Mouse (Mus musculus) kidney, embryonic 14.5 days (tissue): ENCODE results near the gene Lrsam1. TPM values are rescaled to one million over a fixed set of nuclear protein-coding genes. Genes with fewer than 3 reads are reported as not detected.

Source experiments
- ATAC-seq: fragments of 200-750 bp; cut with Nextera tagmentation; 2 replicates; pipeline ENCODE4 v1.8.0; 2017; ENCODE audit warnings: moderate number of reproducible peaks, mild to moderate bottlenecking, moderate TSS enrichment, moderate library complexity; ENCODE audit not compliant: low FRiP score, low TSS enrichment
- H3K27ac ChIP-seq: fragments of 300-500 bp; sonication (generic); 2 replicates; pipeline ENCODE4 v1.5.1; 2014; ENCODE audit warnings: low read depth, mild to moderate bottlenecking, low read length, moderate library complexity, mixed read lengths
- H3K27me3 ChIP-seq: fragments of 300-500 bp; sonication (generic); 2 replicates; pipeline ENCODE4 v1.6.1; 2014; ENCODE audit warnings: mild to moderate bottlenecking, low read length; ENCODE audit not compliant: control insufficient read depth, insufficient read depth
- H3K36me3 ChIP-seq: fragments of 300-500 bp; sonication (generic); 2 replicates; pipeline ENCODE4 v1.6.1; 2014; ENCODE audit warnings: low read length, mixed read lengths; ENCODE audit not compliant: control insufficient read depth, insufficient read depth
- H3K4me1 ChIP-seq: fragments of 300-500 bp; sonication (generic); 2 replicates; pipeline ENCODE4 v1.6.1; 2014; ENCODE audit warnings: low read length, mixed read lengths; ENCODE audit not compliant: control insufficient read depth, insufficient read depth
- H3K4me2 ChIP-seq: fragments of 300-500 bp; sonication (generic); replicated peaks from 2 replicates; pipeline ENCODE4 v1.6.1; 2014; ENCODE audit warnings: low read depth, mild to moderate bottlenecking, low read length
- H3K4me3 ChIP-seq: fragments of 300-500 bp; sonication (generic); 2 replicates; pipeline ENCODE4 v1.5.1; 2014; ENCODE audit warnings: mild to moderate bottlenecking, low read length
- H3K9ac ChIP-seq: fragments of 300-500 bp; sonication (generic); 2 replicates; pipeline ENCODE4 v1.6.1; 2014; ENCODE audit warnings: low read depth, mild to moderate bottlenecking, low read length, moderate library complexity
- H3K9me3 ChIP-seq: fragments of 300-500 bp; sonication (generic); 2 replicates; pipeline ENCODE4 v1.6.1; 2016; ENCODE audit warnings: low read length; ENCODE audit not compliant: control insufficient read depth
- WGBS: fragments of 180-500 bp; shearing (Covaris S2); extraction: QIAGEN DNeasy Blood & Tissue Kit; methylation state at CpG from one replicate; pipeline ENCODE4 v1.1.7; 2014; 5-methylcytosine and 5-hydroxymethylcytosine counted together
- polyA plus RNA-seq: library from polyadenylated mRNA; unstranded; fragments of >200 nt; fragmentation: Nextera tagmentation; extraction: Ambion mirVana; gene quantifications from 2 replicates; pipeline ENCODE4 v1.2.1, GENCODE M21; 2014

Lrsam1 gene
- polyA plus RNA-seq, 1 experiment from 2014 or later = 8.8 TPM

GRCm38 (mm10) chr2:32989376-32989775, 28.0 kb upstream of the Lrsam1 start:
- no peak for ATAC-seq
- no peaks in the 10 kb centered on the region for H3K9me3 ChIP-seq
- WGBS = 72% methylated on average over 3 of the region's 3 CpGs
- H3K9ac ChIP-seq = no peak overlapping the region
- no peaks in the 10 kb centered on the region for H3K27me3 ChIP-seq
- 0 out of 2 replicates have a peak, but pooled peaks cover 2% of the 10 kb centered on the region for H3K4me1 ChIP-seq
- no peak overlapping the region for H3K27ac ChIP-seq
- no peak overlapping the region for H3K4me3 ChIP-seq
- no peak overlapping the region for H3K4me2 ChIP-seq
- H3K36me3 ChIP-seq = no peaks in the 10 kb centered on the region; the same call in 1 of the 2 replicates

- WGBS = 69% methylated on average over 8 of the region's 8 CpGs
Measured at GRCm38 (mm10) chr2:32985844-32986243, 24.4 kb upstream of the Lrsam1 start.

GRCm38 (mm10) chr2:32983617-32984016, 22.2 kb upstream of the Lrsam1 start:
- no peaks in the 10 kb centered on the region for H3K9me3 ChIP-seq
- no peak overlapping the region for H3K9ac ChIP-seq
- 52% methylated on average over 6 of the region's 6 CpGs for WGBS
- H3K4me1 ChIP-seq = peaks cover 7% of the 10 kb centered on the region; the same call in 1 of the 2 replicates
- H3K27me3 ChIP-seq = no peaks in the 10 kb centered on the region
- H3K4me3 ChIP-seq = no peak overlapping the region
- no peaks in the 10 kb centered on the region; the same call in 1 of the 2 replicates for H3K36me3 ChIP-seq
- H3K27ac ChIP-seq = no peak overlapping the region
- H3K4me2 ChIP-seq = no peak overlapping the region
- no peak for ATAC-seq

More at GRCm38 (mm10) chr2:32985844-32986243, 24.4 kb upstream of the Lrsam1 start:
- no peak overlapping the region for H3K27ac ChIP-seq
- H3K9me3 ChIP-seq = no peaks in the 10 kb centered on the region
- ATAC-seq = no peak
- no peak overlapping the region for H3K9ac ChIP-seq
- peaks cover 4% of the 10 kb centered on the region; the same call in 1 of the 2 replicates for H3K4me1 ChIP-seq
- H3K36me3 ChIP-seq = no peaks in the 10 kb centered on the region; the same call in 1 of the 2 replicates
- H3K4me3 ChIP-seq = no peak overlapping the region
- no peak overlapping the region for H3K4me2 ChIP-seq
- H3K27me3 ChIP-seq = no peaks in the 10 kb centered on the region

GRCm38 (mm10) chr2:32982700-32983099, 21.3 kb upstream of the Lrsam1 start:
- Histone ChIP-seq H3K27me3 (no peaks in the 10 kb centered on the region), H3K4me3 (peak overlapping the region; percentile 78), H3K4me1 (peaks cover 7% of the 10 kb centered on the region; the same call in 1 of the 2 replicates), H3K9ac (0 out of 2 replicates have a peak overlapping the region, but pooled peaks have one; percentile 3), H3K36me3 (no peaks in the 10 kb centered on the region; the same call in 1 of the 2 replicates), H3K9me3 (no peaks in the 10 kb centered on the region), H3K27ac (no peak overlapping the region), H3K4me2 (peak overlapping the region; percentile 99)
- 2% methylated on average over 4 of the region's 4 CpGs for WGBS
- no peak for ATAC-seq

- Histone ChIP-seq H3K36me3 (no peaks in the 10 kb centered on the region; the same call in 1 of the 2 replicates), H3K9ac (peak within 1 kb of the TSS; percentile 83), H3K9me3 (no peaks in the 10 kb centered on the region), H3K4me1 (peaks cover 7% of the 10 kb centered on the region; the same call in 1 of the 2 replicates), H3K4me2 (peak within 1 kb of the TSS; percentile 99), H3K4me3 (peak within 1 kb of the TSS; percentile 78), H3K27ac (peak within 1 kb of the TSS; percentile 62; the same call in 1 of the 2 replicates), H3K27me3 (no peaks in the 10 kb centered on the region)
- peak; percentile 99 for ATAC-seq
- under 1% methylated on average over 46 of the region's 50 CpGs for WGBS
Measured at GRCm38 (mm10) chr2:32981725-32982271, 20.4 kb upstream of the Lrsam1 start, which contains the start of gene Slc2a8. Gene Slc2a8, minus strand, starts transcription at chr2:32982083.

- under 1% methylated on average over 23 of the region's 23 CpGs for WGBS
- ATAC-seq = peak; percentile 51; the same call in 1 of the 2 replicates
- peak overlapping the region; percentile 62; the same call in 1 of the 2 replicates for H3K27ac ChIP-seq
- H3K9me3 ChIP-seq = no peaks in the 10 kb centered on the region
- peaks cover 7% of the 10 kb centered on the region; the same call in 1 of the 2 replicates for H3K4me1 ChIP-seq
- H3K4me3 ChIP-seq = peak overlapping the region; percentile 78
- H3K4me2 ChIP-seq = peak overlapping the region; percentile 99
- no peaks in the 10 kb centered on the region for H3K27me3 ChIP-seq
- no peaks in the 10 kb centered on the region; the same call in 1 of the 2 replicates for H3K36me3 ChIP-seq
- peak overlapping the region; percentile 83 for H3K9ac ChIP-seq
Measured at GRCm38 (mm10) chr2:32981281-32981680, 19.9 kb upstream of the Lrsam1 start.

GRCm38 (mm10) chr2:32979675-32980074, 18.3 kb upstream of the Lrsam1 start:
- no peak overlapping the region for H3K4me3 ChIP-seq
- peaks cover 7% of the 10 kb centered on the region; the same call in 1 of the 2 replicates for H3K4me1 ChIP-seq
- no peak overlapping the region for H3K27ac ChIP-seq
- no peaks in the 10 kb centered on the region for H3K9me3 ChIP-seq
- H3K27me3 ChIP-seq = no peaks in the 10 kb centered on the region
- H3K4me2 ChIP-seq = no peak overlapping the region
- peaks cover 5% of the 10 kb centered on the region; the same call in 1 of the 2 replicates for H3K36me3 ChIP-seq
- H3K9ac ChIP-seq = no peak overlapping the region
- 77% methylated on average over 7 of the region's 7 CpGs for WGBS
- no peak for ATAC-seq

- Histone ChIP-seq H3K4me1 (peaks cover 7% of the 10 kb centered on the region; the same call in 1 of the 2 replicates), H3K4me2 (no peak overlapping the region), H3K9me3 (no peaks in the 10 kb centered on the region), H3K9ac (no peak overlapping the region), H3K4me3 (no peak overlapping the region), H3K27ac (no peak overlapping the region), H3K27me3 (no peaks in the 10 kb centered on the region), H3K36me3 (peaks cover 14% of the 10 kb centered on the region; the same call in 1 of the 2 replicates)
- ATAC-seq = no peak
- WGBS = 80% methylated on average over 3 of the region's 3 CpGs
Measured at GRCm38 (mm10) chr2:32978675-32979074, 17.3 kb upstream of the Lrsam1 start.

GRCm38 (mm10) chr2:32977114-32977513, 15.7 kb upstream of the Lrsam1 start:
- Histone ChIP-seq H3K4me2 (no peak overlapping the region), H3K36me3 (peaks cover 25% of the 10 kb centered on the region), H3K4me3 (no peak overlapping the region), H3K4me1 (peaks cover 7% of the 10 kb centered on the region; the same call in 1 of the 2 replicates), H3K9me3 (no peaks in the 10 kb centered on the region), H3K9ac (no peak overlapping the region), H3K27me3 (no peaks in the 10 kb centered on the region), H3K27ac (no peak overlapping the region)
- ATAC-seq = no peak
- WGBS = 86% methylated on average over 5 of the region's 5 CpGs
